Mouse (Mus musculus): Measurements from ENCODE around the gene Dtx3.
"Not testable (repeated sequence)": the region's sequence is repeated elsewhere in the genome, so short reads cannot be mapped to it uniquely, and the experiment has no call there.

Gene Dtx3

GRCm38 (mm10) chr10:127204589-127204988 is 9.1 kb upstream of the Dtx3 start:
- DNase-seq (ENCODE audit: low spot score) = peak; percentile 47

- no peak for DNase-seq (ENCODE audit: low spot score)
Measured at GRCm38 (mm10) chr10:127203106-127203505, 7.6 kb upstream of the Dtx3 start.

DNA sequence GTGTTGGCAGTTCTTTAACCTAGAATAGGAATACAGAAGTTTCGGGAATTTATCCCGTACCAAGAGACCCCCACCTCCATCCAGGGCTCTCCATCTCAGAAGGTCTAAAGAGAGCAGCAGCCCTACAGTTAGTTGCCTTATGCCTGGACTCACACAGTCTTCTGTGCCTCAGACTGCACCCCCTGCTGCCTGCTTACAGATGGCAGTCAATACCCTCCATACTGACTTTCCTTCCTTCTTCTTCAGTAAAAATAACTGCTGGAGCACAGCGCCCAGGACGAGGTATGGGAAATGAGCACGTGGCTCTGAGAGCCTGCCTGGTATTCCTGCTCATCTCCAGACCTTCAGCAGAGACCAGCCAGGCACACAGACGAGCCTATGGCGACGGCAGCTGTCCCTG is 4.8 kb upstream of the Dtx3 start:
- DNase-seq (ENCODE audit: low spot score) = no peak

DNA sequence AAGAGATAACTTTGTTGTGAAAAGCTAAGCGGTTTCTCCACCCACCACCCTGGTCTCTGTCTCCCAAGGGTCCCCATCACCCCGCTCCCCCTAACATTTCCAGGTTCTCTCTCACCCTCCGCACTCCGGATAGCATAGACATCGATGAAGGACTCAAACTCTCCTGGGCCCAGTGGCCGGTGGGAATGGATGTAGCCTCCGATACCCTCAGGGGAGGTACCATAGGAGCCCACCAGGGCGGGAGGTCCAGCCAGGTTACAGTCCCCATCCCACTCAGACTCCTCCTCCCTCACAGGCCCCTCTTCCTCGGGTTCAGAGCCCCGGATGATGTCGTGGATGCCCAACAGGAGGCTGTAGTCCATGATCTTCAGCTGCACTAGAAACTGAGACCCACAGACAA is 3.9 kb upstream of the Dtx3 start:
- no peak for DNase-seq (ENCODE audit: low spot score)

DNA sequence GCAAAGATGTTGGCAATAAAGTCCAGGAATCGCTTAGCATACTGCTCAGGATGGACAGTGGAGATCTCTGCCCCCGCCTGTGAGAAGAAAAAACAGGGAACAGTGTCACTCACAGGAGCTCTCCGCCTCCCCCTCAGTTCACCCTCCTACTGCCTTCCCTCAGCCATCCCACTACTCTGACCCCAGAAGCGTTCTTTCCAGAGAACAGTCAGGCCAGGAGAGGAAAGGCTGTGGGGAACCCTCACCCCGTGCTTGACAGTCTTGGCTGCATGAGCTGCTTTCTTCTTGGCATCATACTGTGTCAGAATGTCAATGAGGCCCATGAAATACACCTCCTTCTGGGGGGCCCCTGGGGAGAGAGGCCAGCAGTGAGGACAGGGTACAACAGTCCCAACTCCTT is 3.5 kb upstream of the Dtx3 start:
- DNase-seq (ENCODE audit: low spot score) = no peak

DNA sequence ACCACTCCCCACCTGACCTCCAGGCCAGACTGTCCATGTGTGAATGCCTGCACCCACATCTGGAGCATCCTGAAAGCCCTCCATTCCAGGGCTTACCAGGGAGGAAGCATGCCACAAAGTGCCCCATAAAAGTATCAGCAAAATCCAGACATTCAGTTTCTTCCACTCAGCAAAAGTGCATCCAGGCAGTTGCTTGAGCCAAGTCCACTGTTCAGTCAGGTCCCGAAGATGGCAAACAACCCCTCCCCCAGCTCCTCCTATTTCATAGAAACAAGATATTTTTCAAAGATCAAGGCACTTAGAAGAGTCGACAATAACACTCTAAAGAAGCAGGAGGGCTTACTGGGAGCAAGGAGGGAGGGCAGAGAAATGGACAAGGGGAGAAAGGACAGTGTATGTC is 3.0 kb upstream of the Dtx3 start:
- no peak for DNase-seq (ENCODE audit: low spot score)

- no peak for DNase-seq (ENCODE audit: low spot score)
Measured at GRCm38 (mm10) chr10:127197505-127198110, 2.1 kb upstream of the Dtx3 start.

DNA sequence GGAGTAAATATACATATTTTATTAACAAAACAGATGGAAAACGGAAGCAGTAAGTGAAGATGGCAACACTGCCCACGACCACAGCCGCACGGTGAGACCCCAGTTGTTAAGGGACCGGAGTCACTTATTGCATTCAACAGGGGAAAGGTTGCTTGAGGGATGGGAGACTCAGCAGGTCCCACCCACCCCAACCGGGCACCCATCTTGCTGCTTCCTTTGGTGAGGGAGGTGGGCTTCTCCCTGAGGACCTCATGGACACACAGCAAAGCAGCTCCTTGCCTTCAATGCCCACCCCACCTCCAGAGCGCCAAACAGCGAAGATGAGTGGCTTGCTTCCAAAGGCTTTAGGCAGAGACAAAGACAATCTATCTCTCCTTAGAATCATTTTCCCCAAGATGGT is 1.6 kb upstream of the Dtx3 start:
- DNase-seq (ENCODE audit: low spot score) = no peak

- peak; percentile 80 for DNase-seq (ENCODE audit: low spot score)
Measured at GRCm38 (mm10) chr10:127196392-127196791, 864 bp upstream of the Dtx3 start.

DNA sequence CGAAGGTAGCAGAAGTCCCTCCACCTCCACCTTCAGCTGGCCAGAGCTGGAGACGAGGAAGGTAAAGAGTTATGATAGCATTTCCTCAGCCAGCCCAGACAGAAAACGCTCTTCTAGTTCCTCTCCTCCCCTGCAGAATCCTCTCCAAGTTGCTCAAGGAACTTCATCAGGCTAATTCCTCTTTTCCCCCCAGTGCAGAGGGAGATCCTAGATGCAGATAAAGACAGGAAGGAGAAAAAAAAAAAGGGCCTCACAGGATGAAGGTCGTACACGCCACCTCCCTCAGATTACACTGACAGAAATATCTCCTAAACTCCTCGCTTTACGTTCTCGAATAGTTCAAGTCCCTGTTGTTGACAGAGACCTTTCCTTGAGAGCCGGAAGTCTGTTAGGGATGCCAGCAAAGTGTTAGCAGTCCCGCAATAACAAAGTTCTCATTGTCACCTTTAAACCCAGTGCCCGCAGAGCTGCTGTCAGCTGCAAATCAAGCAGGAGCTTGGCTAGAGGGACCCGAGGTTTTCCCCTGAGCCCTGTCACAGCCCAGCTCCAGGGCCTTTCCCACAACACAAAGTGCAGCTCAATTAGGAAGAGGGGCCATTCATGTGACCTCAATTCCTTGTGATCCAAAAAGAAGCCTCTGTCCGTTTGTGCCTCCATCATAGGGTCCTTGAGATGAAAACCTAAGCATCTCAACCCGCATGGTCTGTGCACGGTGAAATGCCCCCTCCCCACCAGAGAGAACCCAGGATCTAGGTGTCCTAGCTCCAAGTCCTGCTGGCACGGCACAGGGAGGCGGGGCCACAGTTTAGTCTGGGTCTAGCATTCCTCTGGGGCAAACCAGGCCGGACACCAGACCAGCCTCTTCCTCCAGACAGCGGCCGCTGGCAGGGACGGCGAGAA is 850 bp downstream of the Dtx3 start:
- DNase-seq (ENCODE audit: low spot score) = peak; percentile 69

GRCm38 (mm10) chr10:127193011-127193410 is 2.5 kb downstream of the Dtx3 start:
- no peak for DNase-seq (ENCODE audit: low spot score)

GRCm38 (mm10) chr10:127192057-127192328 is 3.5 kb downstream of the Dtx3 start:
- DNase-seq (ENCODE audit: low spot score) = not testable (repeated sequence)

GRCm38 (mm10) chr10:127191191-127192056 is 4.1 kb downstream of the Dtx3 start:
- DNase-seq (ENCODE audit: low spot score) = no peak

DNA sequence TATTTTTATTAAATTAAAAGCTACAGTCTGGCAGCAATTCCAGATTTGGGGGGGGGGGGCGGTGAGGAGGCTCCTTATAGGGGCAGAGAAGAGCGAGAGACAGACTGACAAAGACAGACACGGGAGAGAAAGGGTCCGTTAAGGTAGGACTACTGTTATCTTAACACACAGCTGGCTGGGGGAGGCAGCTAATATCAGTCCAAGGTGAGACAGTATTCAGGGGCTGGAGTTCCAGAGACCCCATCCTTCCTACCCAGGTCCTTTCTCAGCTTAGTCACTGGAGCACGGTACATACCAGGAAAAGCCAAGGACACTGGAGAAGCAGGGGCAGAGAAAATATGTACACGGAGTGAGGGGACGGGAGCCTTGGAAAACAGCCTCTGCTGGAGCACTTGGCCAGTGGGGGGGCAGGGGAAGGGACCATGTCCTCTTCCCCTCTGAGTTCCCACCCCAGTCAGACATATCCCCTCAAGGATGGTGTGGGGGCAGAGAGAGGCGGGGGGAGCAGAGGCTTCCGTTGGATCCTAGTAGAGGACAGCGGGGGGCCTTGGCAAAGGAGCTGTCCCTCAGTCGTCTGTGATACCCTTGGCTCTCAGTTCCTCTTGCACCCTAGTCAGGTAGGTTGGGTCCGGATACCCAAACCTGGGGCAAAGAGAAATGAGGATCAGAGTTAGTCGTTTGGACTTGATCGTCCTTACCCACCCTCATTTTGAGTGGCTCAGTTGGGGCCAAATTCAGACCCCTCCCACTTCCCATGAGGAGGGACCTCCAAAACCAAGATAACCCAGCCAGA is 4.9 kb downstream of the Dtx3 start:
- DNase-seq (ENCODE audit: low spot score) = no peak

DNA sequence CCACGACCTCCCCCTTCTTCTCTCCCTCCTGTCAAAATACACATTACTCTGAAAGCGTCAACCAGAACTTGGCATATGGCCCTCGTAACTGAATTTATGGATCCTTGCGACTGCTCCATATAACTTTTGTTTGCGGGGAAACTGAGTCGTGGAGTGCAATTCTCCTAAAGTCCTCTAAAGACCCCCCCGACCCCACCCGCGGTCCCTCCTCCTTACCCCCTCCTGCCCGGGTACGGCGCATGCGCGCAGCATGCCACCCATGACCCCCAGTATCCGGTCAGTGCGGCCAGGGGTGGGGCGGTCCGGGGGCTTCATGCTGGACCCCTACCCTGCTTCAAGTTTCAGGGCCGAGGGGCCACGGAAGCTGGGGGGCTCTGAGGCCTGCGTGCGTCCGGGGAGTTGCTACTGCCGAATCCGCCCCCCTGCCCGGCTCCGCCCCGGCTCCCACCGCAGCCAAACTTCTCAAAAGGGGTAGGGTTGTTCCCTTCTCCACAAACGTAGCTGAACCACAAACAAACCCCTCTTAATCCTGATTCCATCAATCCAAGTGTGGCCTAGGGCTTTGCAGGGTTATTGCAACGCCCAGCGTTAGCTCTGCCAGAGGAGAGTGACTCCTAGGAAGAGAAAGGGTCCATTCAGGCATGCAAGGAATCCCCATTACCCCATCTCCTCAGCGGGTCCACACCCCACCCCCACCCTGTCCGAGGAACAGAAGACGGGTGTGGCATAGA is 5.7 kb downstream of the Dtx3 start, which contains the start of gene Arhgef25:
Gene Arhgef25, minus strand, starts transcription at position 433 of the 731 bp plus-strand sequence.
- peak; percentile 39 for DNase-seq (ENCODE audit: low spot score)

DNA sequence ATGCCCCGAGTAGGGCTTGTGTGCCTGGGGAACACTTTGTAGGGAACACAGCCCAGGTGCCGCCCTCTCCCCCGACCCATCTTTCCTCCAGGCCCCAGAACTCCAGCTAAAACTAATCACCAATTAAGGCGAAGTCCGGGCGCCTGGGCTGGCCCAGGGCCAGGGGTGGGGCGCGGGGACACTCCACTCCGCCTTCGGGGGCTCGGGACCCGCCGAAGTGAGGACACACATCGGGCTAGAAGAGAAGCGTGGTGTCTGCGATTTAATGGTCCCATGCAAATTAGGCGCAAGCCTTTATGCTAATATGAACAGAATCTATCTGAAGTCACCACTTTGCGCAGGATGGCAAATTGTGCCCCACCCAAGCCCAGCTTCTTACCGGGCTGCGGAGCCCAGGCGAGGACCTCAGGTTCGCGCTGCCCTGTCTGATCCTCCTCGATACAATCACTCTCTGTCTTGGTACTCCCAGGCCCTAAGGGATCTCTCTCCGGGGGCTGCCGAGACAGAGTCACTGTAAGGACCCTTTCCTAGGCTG is 6.3 kb downstream of the Dtx3 start:
- no peak for DNase-seq (ENCODE audit: low spot score)

- no peak for DNase-seq (ENCODE audit: low spot score)
Measured at GRCm38 (mm10) chr10:127188465-127189115, 6.9 kb downstream of the Dtx3 start.

GRCm38 (mm10) chr10:127188079-127188453 is 7.5 kb downstream of the Dtx3 start:
- DNase-seq (ENCODE audit: low spot score) = no peak

DNA sequence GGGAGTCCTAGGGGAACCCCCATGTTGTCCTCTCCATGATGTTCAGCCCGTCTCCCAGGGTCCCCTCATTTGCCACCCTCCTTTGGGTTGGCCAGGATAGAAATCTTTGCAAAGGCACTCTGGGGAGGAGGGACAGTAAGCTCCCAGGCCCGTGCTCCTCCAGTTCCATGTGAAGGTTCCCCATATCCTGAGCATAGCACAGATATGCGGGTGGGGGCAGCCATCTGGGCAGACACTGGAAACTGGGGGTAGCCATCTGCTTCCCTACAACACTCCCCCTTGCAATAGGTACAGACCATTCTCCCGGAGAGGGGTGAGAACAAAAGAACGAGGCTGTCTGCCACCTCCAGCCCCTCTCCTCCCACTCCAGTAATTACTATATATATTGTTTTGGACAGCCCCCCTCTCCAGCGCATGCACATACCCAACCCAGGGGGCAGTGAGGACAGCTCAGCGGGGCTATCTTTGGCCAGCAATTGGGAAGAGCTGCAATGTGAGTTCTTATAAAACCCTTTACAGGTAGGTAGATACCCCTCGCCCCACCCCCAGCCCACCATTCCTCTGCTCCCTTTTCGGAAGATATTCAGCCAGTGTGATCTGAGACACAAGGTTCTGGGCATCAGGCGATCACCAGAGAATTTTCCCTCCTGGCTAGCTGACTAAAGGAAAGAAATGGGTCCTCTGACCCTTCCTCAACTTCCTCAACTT is 8.0 kb downstream of the Dtx3 start:
- DNase-seq (ENCODE audit: low spot score) = no peak

- DNase-seq (ENCODE audit: low spot score) = no peak
Measured at GRCm38 (mm10) chr10:127186451-127186850, 9.1 kb downstream of the Dtx3 start.

All from lung, postnatal 25 days (tissue).